Mouse (Mus musculus): Measurements from ENCODE around the gene Fam162b.

Gene Fam162b

GRCm38 (mm10) chr10:51590139-51590574, at the start of gene Fam162b:
Gene Fam162b, minus strand, starts transcription at chr10:51590517.
- DNase-seq (ENCODE audit: low spot score) = no peak

GRCm38 (mm10) chr10:51631411-51632136, 41.3 kb upstream of the Fam162b start, which contains the start of gene Gprc6a:
Gene Gprc6a, minus strand, starts transcription at chr10:51631461.
- no peak for DNase-seq (ENCODE audit: low spot score)

- no peak for DNase-seq (ENCODE audit: low spot score)
Measured at GRCm38 (mm10) chr10:51621193-51621592, 30.9 kb upstream of the Fam162b start.

GRCm38 (mm10) chr10:51620126-51620525, 29.8 kb upstream of the Fam162b start:
- no peak for DNase-seq (ENCODE audit: low spot score)

GRCm38 (mm10) chr10:51618538-51618937, 28.2 kb upstream of the Fam162b start:
- DNase-seq (ENCODE audit: low spot score) = no peak

GRCm38 (mm10) chr10:51614826-51615590, 24.7 kb upstream of the Fam162b start:
- DNase-seq (ENCODE audit: low spot score) = no peak

GRCm38 (mm10) chr10:51613421-51613820, 23.1 kb upstream of the Fam162b start:
- no peak for DNase-seq (ENCODE audit: low spot score)

GRCm38 (mm10) chr10:51611969-51612682, 21.8 kb upstream of the Fam162b start:
- DNase-seq (ENCODE audit: low spot score) = no peak

GRCm38 (mm10) chr10:51609741-51610425, 19.6 kb upstream of the Fam162b start:
- no peak for DNase-seq (ENCODE audit: low spot score)

GRCm38 (mm10) chr10:51596928-51597635, 6.8 kb upstream of the Fam162b start:
- DNase-seq (ENCODE audit: low spot score) = no peak

- DNase-seq (ENCODE audit: low spot score) = no peak
Measured at GRCm38 (mm10) chr10:51595001-51595931, 4.9 kb upstream of the Fam162b start.

GRCm38 (mm10) chr10:51591574-51591973, 1.3 kb upstream of the Fam162b start:
- no peak for DNase-seq (ENCODE audit: low spot score)

- DNase-seq (ENCODE audit: low spot score) = no peak
Measured at GRCm38 (mm10) chr10:51584919-51585318, 5.4 kb downstream of the Fam162b start.

GRCm38 (mm10) chr10:51584378-51584777, 5.9 kb downstream of the Fam162b start:
- DNase-seq (ENCODE audit: low spot score) = no peak

- DNase-seq (ENCODE audit: low spot score) = no peak
Measured at GRCm38 (mm10) chr10:51571225-51571996, 18.9 kb downstream of the Fam162b start.

- no peak for DNase-seq (ENCODE audit: low spot score)
Measured at GRCm38 (mm10) chr10:51556005-51556404, 34.3 kb downstream of the Fam162b start.

- DNase-seq (ENCODE audit: low spot score) = peak; percentile 75
Measured at GRCm38 (mm10) chr10:51553348-51554123, 36.8 kb downstream of the Fam162b start.

Data from ovary, postnatal 36 days (tissue).